7 mouse cellular contexts compared by ENCODE assay signal in genomic region chr1:138928671-138929483, GRCm38 (mm10). TPM values are rescaled to one million over a fixed set of nuclear protein-coding genes. Genes with fewer than 3 reads are reported as not detected.
DNase-seq lines count a peak whose midpoint lies in the region; ATAC-seq and TF ChIP-seq lines count a peak whose summit lies in the region.

No protein-coding gene starts in this region.

- H3K36me3 ChIP-seq in C2C12 (ENCODE audit: control insufficient read depth, insufficient read depth): no peaks in the 10 kb centered on the region
- H3K36me3 ChIP-seq in heart, embryonic 11.5 days (ENCODE audit: control insufficient read depth, insufficient read depth, low read length): no peaks in the 10 kb centered on the region
- H3K36me3 ChIP-seq in lung, embryonic 15.5 days: no peaks in the 10 kb centered on the region

- H3ac ChIP-seq in C2C12 (ENCODE audit: control insufficient read depth, insufficient read length, low read depth): no peak overlapping the region

- no peaks in the 10 kb centered on the region for H3K9me3 ChIP-seq in heart, embryonic 11.5 days (replicated peaks; ENCODE audit: control insufficient read depth, low read length)
- no peaks in the 10 kb centered on the region for H3K9me3 ChIP-seq in lung, embryonic 15.5 days

- peak; percentile 53; the same call in 1 of the 2 replicates for ATAC-seq in heart, embryonic 11.5 days (replicated peaks; ENCODE audit: insufficient number of reproducible peaks, low FRiP score, low TSS enrichment)
- peak; percentile 86 for ATAC-seq in lung, embryonic 15.5 days (ENCODE audit: borderline replicate concordance, extremely low read depth, low FRiP score, low TSS enrichment)
- no peak for ATAC-seq in monocyte, adult 5-6 weeks (replicated peaks; ENCODE audit: insufficient number of reproducible peaks, low FRiP score, low TSS enrichment, poor library complexity, severe bottlenecking)

- no peak overlapping the region for H3K9ac ChIP-seq in heart, embryonic 11.5 days (ENCODE audit: low read depth, low read length)
- H3K9ac ChIP-seq in lung, embryonic 15.5 days: no peak overlapping the region

- peaks cover 7% of the 10 kb centered on the region; the same call in 1 of the 2 replicates for H3K4me1 ChIP-seq in heart, embryonic 11.5 days (ENCODE audit: control insufficient read depth, insufficient read depth, low read length)
- peaks cover 22% of the 10 kb centered on the region for H3K4me1 ChIP-seq in lung, embryonic 15.5 days

- TF ChIP-seq CTCF in C2C12 (IDR thresholded peaks at IDR 0.05; ENCODE audit: control insufficient read depth, insufficient read depth, insufficient read length): no peak

- WGBS in heart, embryonic 11.5 days (ENCODE audit: insufficient replicate concordance): 58% methylated on average over 11 of the region's 11 CpGs
- WGBS in lung, embryonic 15.5 days: 48% methylated on average over 11 of the region's 11 CpGs

- H3K4me3 ChIP-seq in C2C12 (ENCODE audit: insufficient read depth, poor library complexity, severe bottlenecking): no peak overlapping the region
- H3K4me3 ChIP-seq in heart, embryonic 11.5 days (ENCODE audit: low read depth, low read length): no peak overlapping the region
- no peak overlapping the region for H3K4me3 ChIP-seq in lung, embryonic 15.5 days

- DNase-seq in adipocyte (ENCODE audit: low spot score): peak; percentile 95
- peak; percentile 64 to 90 for DNase-seq in kidney, postnatal 36 days
- DNase-seq in embryo, embryonic 10.5 days (ENCODE audit: low spot score): no peak

- H3K4me2 ChIP-seq in heart, embryonic 11.5 days: no peak overlapping the region
- H3K4me2 ChIP-seq in lung, embryonic 15.5 days: peak overlapping the region; percentile 34; the same call in 1 of the 2 replicates

- peak overlapping the region; percentile 69 for H3K27ac ChIP-seq in heart, embryonic 11.5 days (ENCODE audit: low read depth, low read length)
- H3K27ac ChIP-seq in lung, embryonic 15.5 days: peak overlapping the region; percentile 90

- H3K27me3 ChIP-seq in C2C12 (ENCODE audit: control insufficient read depth, insufficient read depth, insufficient read length): no peaks in the 10 kb centered on the region
- no peaks in the 10 kb centered on the region for H3K27me3 ChIP-seq in heart, embryonic 11.5 days (ENCODE audit: control insufficient read depth, insufficient read depth, low read length)
- H3K27me3 ChIP-seq in lung, embryonic 15.5 days: no peaks in the 10 kb centered on the region

- H3K79me3 ChIP-seq in C2C12 (ENCODE audit: low read depth): no peaks in the 10 kb centered on the region

- no peaks in the 10 kb centered on the region for H3K79me2 ChIP-seq in C2C12 (ENCODE audit: control insufficient read depth, insufficient read depth)

TF ChIP-seq in C2C12, 6 proteins besides CTCF, POLR2A, EP300 and RAD21:
- TF ChIP-seq MYOG (IDR thresholded peaks at IDR 0.05; ENCODE audit: control insufficient read depth, extremely low read depth, insufficient read length) (no peak), CEBPB (IDR thresholded peaks at IDR 0.05; ENCODE audit: low read depth) (no peak), FOSL1 (IDR thresholded peaks at IDR 0.05; ENCODE audit: insufficient read depth, low read length, poor library complexity, severe bottlenecking) (peak; percentile 65), MAX (IDR thresholded peaks at IDR 0.05) (no peak), USF1 (IDR thresholded peaks at IDR 0.05; ENCODE audit: low read depth) (no peak)
TF ChIP-seq in C2C12: peak in this region for 1.

RNA-seq across cellular contexts. Expression of gene Dennd1b, which starts 34.4 kb away (rescaled TPM):
- polyA plus RNA-seq in C2C12 (2012; fragmentation: generic; extraction: Trizol): 0.81 TPM
- 10.1 and 14.3 TPM in 2 replicates for polyA plus RNA-seq in heart, embryonic 11.5 days (2014; fragmentation: Nextera tagmentation; extraction: Ambion mirVana)
- 10.3 and 12.3 TPM in 2 replicates for polyA plus RNA-seq in lung, embryonic 15.5 days (2015; fragmentation: Nextera tagmentation; extraction: Ambion mirVana)
- 37.3 to 60.9 TPM (median 40.9 TPM) in 3 replicates for total RNA-seq in monocyte, adult 5-6 weeks (2017)
